Mouse (Mus musculus) heart, postnatal 25 days (tissue): ENCODE data around the gene Dytn. TPM values are rescaled to one million over a fixed set of nuclear protein-coding genes. Genes with fewer than 3 reads are reported as not detected.
"Not testable (repeated sequence)": the region's sequence is repeated elsewhere in the genome, so short reads cannot be mapped to it uniquely, and the experiment has no call there.

Source experiments
- DNase-seq: peaks from one replicate; pipeline ENCODE4 v3.0.0; 2022; ENCODE audit warnings: low spot score
- intact Hi-C: fragments of 180-260 bp; cut with DNase I; formaldehyde crosslinking; loops from one replicate; pipeline ENCODE4 v1.15.1; 2025
- total RNA-seq, 2 experiments: library from RNA; stranded (reverse); gene quantifications; 2 replicates each; pipeline ENCODE4 v1.2.3; 2021

The Dytn gene
- not detected for total RNA-seq

GRCm38 (mm10) chr1:63686827-63687226 is at the start of gene Dytn:
Gene Dytn, minus strand, starts transcription at chr1:63686927.
- no peak for DNase-seq
- intact Hi-C loops: no loop called here

- peak; percentile 73 for DNase-seq
- intact Hi-C loops: no loop called here
These were observed 43.6 kb upstream of the Dytn start, which contains the start of the genes Mdh1b and Fastkd2 for GRCm38 (mm10) chr1:63730240-63730771. Gene Mdh1b, minus strand, starts transcription at chr1:63730318. Gene Fastkd2, plus strand, starts transcription at chr1:63730614.

- no peak for DNase-seq
- intact Hi-C loops: no loop called here
These were observed 43.1 kb upstream of the Dytn start for GRCm38 (mm10) chr1:63729796-63730195.

- intact Hi-C loops: no loop called here
- no peak for DNase-seq
These were observed 33.4 kb upstream of the Dytn start for GRCm38 (mm10) chr1:63720161-63720560.

DNA sequence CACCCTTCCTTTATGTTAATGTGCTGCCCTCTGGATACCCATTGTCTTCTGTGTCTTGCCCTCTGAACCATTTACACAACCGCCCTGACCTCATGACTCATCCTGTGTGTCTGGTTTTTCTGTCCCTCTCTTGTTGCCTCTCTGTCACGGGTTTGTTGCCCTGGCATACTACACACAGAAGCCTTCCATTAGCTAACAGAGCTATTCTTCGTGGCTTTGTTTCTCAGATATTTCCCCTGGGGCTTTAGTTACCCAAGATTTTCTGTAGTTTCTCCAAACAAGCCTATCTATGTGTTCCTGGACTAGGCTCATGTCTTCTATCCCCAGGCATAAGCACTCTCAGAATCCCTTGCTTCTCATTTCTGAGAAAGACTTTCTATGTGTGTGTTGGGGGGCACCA is 22.1 kb upstream of the Dytn start:
- intact Hi-C loops: no loop called here
- DNase-seq: no peak

- intact Hi-C loops: no loop called here
- DNase-seq: no peak
These were observed 19.0 kb upstream of the Dytn start for GRCm38 (mm10) chr1:63705733-63706132.

DNA sequence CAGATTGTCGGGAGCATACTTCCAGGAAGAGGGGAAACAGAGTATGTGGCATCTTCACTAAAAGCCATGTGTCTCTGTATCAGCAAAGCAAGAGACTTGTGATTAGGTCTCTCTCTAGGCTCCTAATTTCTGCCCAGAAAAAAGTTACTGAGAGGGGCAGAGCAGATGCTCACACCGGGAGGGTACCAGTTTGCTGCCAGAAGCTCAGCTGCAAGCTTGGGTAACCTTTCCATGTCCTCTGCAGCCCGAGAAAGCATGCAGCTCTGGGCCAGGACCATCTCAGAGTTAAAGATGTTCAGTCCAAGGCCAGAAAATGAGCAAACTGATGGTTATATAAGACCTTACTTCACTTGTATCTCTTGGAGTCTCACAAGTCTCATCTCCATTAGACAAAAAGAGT is 10.1 kb upstream of the Dytn start:
- intact Hi-C loops: no loop called here
- no peak for DNase-seq

DNA sequence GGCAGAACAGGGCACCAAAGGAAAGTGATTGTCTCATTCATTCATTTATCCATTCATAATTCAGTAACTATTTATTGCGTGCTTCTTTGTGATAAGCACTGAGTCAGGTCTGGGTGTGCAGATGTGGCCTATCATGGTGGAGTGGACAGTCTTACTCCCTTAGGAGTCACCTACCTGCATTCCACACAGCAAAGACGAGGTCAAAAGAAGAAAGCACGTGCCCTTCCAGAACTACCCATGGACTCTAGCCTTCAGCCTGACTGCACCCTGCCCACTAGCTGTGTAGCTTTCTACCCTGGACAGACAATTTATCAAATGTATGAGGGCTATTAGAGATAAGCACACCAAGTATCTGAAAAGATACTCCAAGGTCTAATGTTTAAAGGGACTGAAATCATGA is 10.8 kb downstream of the Dytn start:
- no peak for DNase-seq
- intact Hi-C loops: no loop called here

DNA sequence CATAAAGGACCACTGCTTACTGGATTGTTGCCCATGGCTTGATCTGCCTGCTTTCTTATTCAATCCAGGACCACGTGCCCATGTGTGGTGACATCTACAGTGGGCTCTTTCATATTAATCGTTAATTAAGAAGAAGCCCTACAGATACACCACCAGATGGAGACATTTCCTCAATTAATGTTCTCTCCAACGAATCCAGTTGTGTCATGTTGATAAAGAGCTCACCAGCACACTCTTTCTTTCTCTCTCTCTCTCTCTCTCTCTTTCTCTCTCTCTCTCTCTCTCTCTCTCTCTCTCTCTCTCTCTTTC is 17.9 kb downstream of the Dytn start:
- intact Hi-C loops: loop anchor here (2.0 to 10.0 kb wide), 3 partner anchors 83 to 780 kb away; no protein-coding TSS in a partner anchor
- no peak for DNase-seq

DNA sequence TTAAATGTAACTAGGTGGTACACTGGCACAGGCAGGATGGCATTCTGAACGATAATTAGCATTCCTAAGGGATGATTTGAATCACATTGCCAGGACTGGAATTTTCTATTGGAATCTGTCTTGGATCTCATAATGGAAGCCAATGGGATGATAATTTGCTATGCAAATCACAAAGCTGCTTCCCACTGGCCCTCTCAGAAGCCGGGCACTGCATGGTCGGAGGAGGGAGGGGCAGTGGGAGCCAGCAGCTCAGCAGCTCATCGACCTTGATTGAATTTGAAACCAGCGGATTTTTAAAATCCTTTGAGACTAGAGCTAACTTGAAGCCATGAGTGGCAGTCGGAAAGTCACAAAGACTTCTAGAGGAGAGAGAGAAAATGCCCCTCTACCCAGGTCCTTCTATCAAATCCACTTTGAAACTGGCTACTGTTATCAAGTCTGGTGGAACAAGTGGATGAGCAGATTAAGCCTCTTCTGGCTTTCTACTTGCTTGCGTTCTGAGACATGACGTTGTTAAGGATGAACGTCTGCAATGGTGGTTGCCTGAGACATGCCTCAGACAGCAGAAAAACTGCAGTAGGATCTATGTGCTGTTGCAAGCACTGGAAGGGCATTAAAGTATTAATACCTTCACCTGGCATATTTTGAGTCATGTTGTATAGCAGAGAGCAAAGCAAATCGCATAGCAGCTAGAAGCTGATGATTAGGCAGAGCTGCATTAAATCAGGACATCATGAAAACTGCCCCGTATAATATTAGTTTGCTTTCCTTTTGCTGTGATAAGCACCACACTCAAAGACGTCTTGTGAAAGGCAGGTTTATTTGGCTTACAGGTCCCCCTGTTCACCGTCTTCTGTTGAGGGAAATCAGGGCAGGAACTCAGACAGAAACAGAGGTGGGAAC is 18.5 kb downstream of the Dytn start:
- no peak for DNase-seq
- intact Hi-C loops: loop anchor here (2.0 to 10.0 kb wide), 3 partner anchors 84 to 781 kb away; no protein-coding TSS in a partner anchor

DNA sequence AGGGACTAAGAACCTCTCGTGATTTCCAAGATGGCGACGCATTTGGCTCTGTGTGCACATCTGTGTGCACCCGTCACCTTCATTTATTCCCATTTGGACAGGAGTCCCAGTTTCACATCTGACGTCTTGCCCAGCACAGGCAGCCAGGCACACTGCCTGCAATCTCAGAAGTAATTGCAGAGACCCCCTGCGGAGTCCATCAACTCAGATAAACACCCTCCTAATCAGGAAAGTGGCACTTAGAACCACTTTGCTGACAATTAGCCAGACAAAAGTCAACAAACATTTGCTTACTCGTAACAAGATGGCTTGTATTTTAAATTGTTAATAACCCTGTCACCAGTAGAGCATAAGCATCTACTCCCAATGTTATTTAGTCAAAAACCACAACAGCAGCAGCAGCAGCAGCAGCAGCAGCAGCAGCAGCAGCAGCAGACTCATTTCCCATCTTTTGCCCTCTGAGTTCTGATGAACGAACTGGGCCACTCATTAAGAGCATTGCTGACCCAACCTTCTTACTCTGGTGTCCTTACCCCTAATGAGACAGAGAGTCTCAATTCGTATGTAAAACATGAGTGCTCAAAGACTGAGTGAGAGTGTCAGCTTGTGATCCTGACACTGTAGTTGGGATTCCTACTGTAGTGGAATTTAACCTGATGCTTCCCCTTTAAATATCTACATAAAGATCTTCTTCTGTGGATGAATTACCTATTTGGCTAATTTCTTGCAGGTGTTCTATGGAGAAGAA is 19.4 kb downstream of the Dytn start:
- intact Hi-C loops: loop anchor here (5.0 to 10.0 kb wide), 2 partner anchors 85 to 287 kb away; no protein-coding TSS in a partner anchor
- DNase-seq: no peak

- DNase-seq: no peak
- intact Hi-C loops: loop anchor here (5.0 to 10.0 kb wide), 2 partner anchors 86 to 289 kb away; no protein-coding TSS in a partner anchor
These were observed 20.6 kb downstream of the Dytn start for GRCm38 (mm10) chr1:63666089-63666488.

DNA sequence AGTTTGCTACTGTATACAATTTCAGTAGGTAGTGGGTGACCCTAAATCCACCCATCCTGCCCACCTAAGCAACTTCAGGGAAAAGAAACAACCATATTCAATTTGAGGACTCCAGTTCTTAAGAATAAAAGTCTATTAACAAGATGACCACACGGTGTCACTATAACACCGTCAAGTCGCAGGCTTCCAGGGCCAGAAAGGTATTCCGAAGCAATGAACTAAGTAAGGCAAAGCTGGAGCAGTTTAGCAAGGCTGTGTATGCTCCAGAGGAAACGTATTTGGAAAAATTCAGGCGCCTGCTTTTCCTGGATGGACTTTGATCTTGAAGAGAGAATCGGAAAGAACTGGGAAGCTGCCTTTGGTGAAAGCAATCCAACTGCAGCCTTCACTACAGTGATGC is 27.1 kb downstream of the Dytn start:
- DNase-seq: no peak
- intact Hi-C loops: loop anchor here (2.0 to 5.0 kb wide), 3 partner anchors 789 to 1353 kb away; no protein-coding TSS in a partner anchor

DNA sequence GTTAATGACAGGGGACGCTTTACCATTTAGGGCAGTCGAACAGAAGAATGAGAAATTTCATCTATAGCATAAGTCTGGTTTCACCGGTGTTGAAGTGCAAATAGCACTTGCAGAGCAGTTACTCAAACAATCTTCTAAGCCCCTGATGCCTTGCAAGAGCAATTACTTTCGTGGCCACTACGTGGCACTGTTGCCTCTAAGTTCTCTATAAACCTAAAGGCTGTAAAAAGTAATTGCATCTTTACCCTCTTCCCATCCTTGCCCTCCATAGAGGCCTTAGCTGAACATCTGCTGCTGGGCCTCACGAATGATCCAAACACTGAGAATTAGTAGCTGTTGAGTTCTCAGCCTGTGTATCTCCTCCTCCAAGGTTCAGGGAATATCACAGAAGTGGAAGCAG is 28.7 kb downstream of the Dytn start:
- no peak for DNase-seq
- intact Hi-C loops: loop anchor here (2.0 to 5.0 kb wide), 3 partner anchors 791 to 1354 kb away; no protein-coding TSS in a partner anchor

- DNase-seq: no peak
- intact Hi-C loops: no loop called here
These were observed 46.8 kb downstream of the Dytn start for GRCm38 (mm10) chr1:63639921-63640320.

DNA sequence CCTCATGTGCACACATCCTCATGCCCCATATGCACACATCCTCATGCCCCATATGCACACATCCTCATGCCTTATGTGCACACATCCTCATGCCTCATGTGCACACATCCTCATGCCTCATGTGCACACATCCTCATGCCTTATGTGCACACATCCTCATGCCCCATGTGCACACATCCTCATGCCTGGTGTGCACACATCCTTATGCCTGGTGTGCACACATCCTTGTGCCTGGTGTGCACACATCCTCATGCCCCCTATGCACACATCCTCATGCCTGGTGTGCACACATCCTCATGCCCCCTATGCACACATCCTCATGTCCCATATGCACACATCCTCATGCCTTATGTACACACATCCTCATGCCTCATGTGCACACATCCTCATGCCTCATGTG is 56.3 kb downstream of the Dytn start:
- intact Hi-C loops, DNase-seq: not testable (repeated sequence)

DNA sequence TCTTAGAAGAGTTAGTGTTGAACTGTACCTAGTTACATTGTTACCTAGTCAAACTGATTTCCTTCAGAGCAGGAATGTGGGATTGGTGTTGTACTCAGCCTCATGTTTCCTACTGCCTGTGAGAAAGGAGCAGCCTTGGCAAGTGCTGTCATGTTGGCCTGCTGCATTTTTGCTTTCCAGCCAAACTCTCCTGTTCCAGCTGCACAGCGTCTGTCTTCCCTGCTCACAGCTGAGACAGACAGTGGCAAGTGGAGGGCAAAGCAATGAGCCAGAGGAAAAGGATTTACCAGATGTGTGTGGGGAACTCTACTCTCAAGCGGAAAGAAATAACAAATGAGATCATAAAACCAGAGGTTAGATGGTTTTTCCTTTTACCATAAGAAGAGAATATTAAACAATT is 58.5 kb downstream of the Dytn start:
- intact Hi-C loops: no loop called here
- DNase-seq: no peak

DNA sequence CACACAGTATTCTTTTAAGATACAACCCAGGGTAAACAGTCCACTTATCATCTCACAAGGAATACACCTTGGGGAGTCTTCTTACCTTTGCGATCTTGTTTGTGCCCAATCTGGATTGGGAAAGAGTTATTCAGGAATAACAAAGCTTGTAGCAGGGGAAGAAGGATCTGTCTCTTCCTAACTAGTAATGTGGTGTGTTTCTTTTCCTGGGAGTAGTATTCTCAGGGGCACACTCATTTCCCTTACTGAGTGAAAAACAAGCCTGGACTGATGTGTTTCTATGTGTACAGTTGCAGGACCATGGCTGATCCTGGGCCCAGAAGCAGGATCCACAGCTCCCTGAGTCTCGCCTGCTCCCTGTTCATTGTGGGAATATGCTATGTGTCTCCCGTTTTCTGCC is 71.1 kb downstream of the Dytn start, which contains the start of gene Gm39653:
TSS of gene Gm39653 (plus strand) at position 301 of the 400 bp plus-strand sequence.
- no peak for DNase-seq
- intact Hi-C loops: no loop called here

- intact Hi-C loops: no loop called here
These were observed 72.1 kb downstream of the Dytn start for GRCm38 (mm10) chr1:63614594-63614993.

GRCm38 (mm10) chr1:63609613-63610012 is 77.1 kb downstream of the Dytn start:
- intact Hi-C loops: no loop called here

More at GRCm38 (mm10) chr1:63614594-63614993, 72.1 kb downstream of the Dytn start:
- DNase-seq: no peak

More at GRCm38 (mm10) chr1:63609613-63610012, 77.1 kb downstream of the Dytn start:
- no peak for DNase-seq
